Mouse (Mus musculus) left cerebral cortex, adult 2 months (tissue): ENCODE data around the gene Gm7073. TPM values are rescaled to one million over a fixed set of nuclear protein-coding genes. Genes with fewer than 3 reads are reported as not detected.

Experiments
- DNase-seq, 2 experiments: peaks; one replicate each; pipeline ENCODE4 v3.0.0; 2021 to 2022; ENCODE audit warnings: low spot score in 2 of 2, mixed read lengths in 1 of 2; ENCODE audit errors: extremely low spot score in 1 of 2
- H3K27ac ChIP-seq: fragments of 200-600 bp; 2 replicates; pipeline ENCODE4 v1.8.1; 2022
- H3K4me3 ChIP-seq: fragments of 200-600 bp; 2 replicates; pipeline ENCODE4 v1.8.1; 2022
- CTCF ChIP-seq: fragments of 200-600 bp; IDR thresholded peaks from 2 replicates; pipeline ENCODE4 v1.8.1; 2022; ENCODE audit warnings: antibody characterized with exemption, mild to moderate bottlenecking, moderate library complexity
- intact Hi-C: fragments of 180-260 bp; cut with DNase I; formaldehyde crosslinking; loops from one replicate; pipeline ENCODE4 v1.15.1; 2025
- microRNA-seq, 2 experiments: library from miRNA; unstranded; fragments of <30 nt; microRNA quantifications; one replicate each; pipeline ENCODE4 v1.2.0; 2021
- total RNA-seq, 2 experiments: library from RNA; stranded (reverse); gene quantifications; 2 replicates each; pipeline ENCODE4 v1.2.3; 2021

The Gm7073 gene
- total RNA-seq, 2 experiments from 2014 or later: not detected

GRCm38 (mm10) chrX:60495308-60495707 lies 43.7 kb downstream of the Gm7073 start:
- TF ChIP-seq CTCF: peak; percentile 33
- intact Hi-C loops: loop anchor here (2.0 kb wide), 1 partner anchor 547 kb away; no protein-coding TSS in a partner anchor
- DNase-seq: no peak

GRCm38 (mm10) chrX:60463786-60464185 lies 75.3 kb downstream of the Gm7073 start:
- intact Hi-C loops: loop anchor here (10.0 kb wide), 1 partner anchor 439 kb away; no protein-coding TSS in a partner anchor
- Histone ChIP-seq H3K27ac (no peak overlapping the region), H3K4me3 (no peak overlapping the region)
- TF ChIP-seq CTCF: peak; percentile 63
- DNase-seq: no peak

More at GRCm38 (mm10) chrX:60495308-60495707, 43.7 kb downstream of the Gm7073 start:
- Histone ChIP-seq H3K27ac (no peak overlapping the region), H3K4me3 (no peak overlapping the region)

GRCm38 (mm10) chrX:60414563-60415111 lies 124.4 kb downstream of the Gm7073 start:
- intact Hi-C loops: no loop called here
- Histone ChIP-seq H3K4me3 (no peak overlapping the region), H3K27ac (no peak overlapping the region)
- DNase-seq: no peak
- no peak for TF ChIP-seq CTCF

GRCm38 (mm10) chrX:60405681-60406080 lies 133.4 kb downstream of the Gm7073 start:
- no peak overlapping the region for H3K27ac ChIP-seq
- DNase-seq: no peak
- intact Hi-C loops: loop anchor here (10.0 kb wide), 2 partner anchors 261 to 1211 kb away; no protein-coding TSS in a partner anchor

GRCm38 (mm10) chrX:60404668-60405044 lies 134.4 kb downstream of the Gm7073 start:
- Histone ChIP-seq H3K4me3 (peak overlapping the region; percentile 69), H3K27ac (peak overlapping the region; percentile 84)
- DNase-seq: peak; percentile 77 to 84
- intact Hi-C loops: loop anchor here (5.0 to 10.0 kb wide), 5 partner anchors 157 to 1210 kb away; partner anchors contain the start of gene Fgf13
- peak; percentile 53 for TF ChIP-seq CTCF

More at GRCm38 (mm10) chrX:60405681-60406080, 133.4 kb downstream of the Gm7073 start:
- no peak overlapping the region for H3K4me3 ChIP-seq
- no peak for TF ChIP-seq CTCF

GRCm38 (mm10) chrX:60403764-60404667 lies 135.0 kb downstream of the Gm7073 start:
- H3K27ac ChIP-seq: peak overlapping the region; percentile 84
- TF ChIP-seq CTCF: no peak
- peak; percentile 38 to 49 for DNase-seq
- intact Hi-C loops: loop anchor here (5.0 to 10.0 kb wide), 5 partner anchors 157 to 1209 kb away; partner anchors contain the start of gene Fgf13
- H3K4me3 ChIP-seq: peak overlapping the region; percentile 69

GRCm38 (mm10) chrX:60403062-60403763 lies 135.8 kb downstream of the Gm7073 start:
- TF ChIP-seq CTCF: no peak
- Histone ChIP-seq H3K27ac (peak overlapping the region; percentile 50), H3K4me3 (peak overlapping the region; percentile 68)
- intact Hi-C loops: loop anchor here (5.0 to 10.0 kb wide), 5 partner anchors 156 to 1208 kb away; partner anchors contain the start of gene Fgf13
- DNase-seq: no peak

- DNase-seq: no peak
- TF ChIP-seq CTCF: no peak
- intact Hi-C loops: no loop called here
- Histone ChIP-seq H3K27ac (no peak overlapping the region), H3K4me3 (no peak overlapping the region)
Observed at GRCm38 (mm10) chrX:60394292-60394691, 144.8 kb downstream of the Gm7073 start.

- intact Hi-C loops: no loop called here
- no peak for DNase-seq
- Histone ChIP-seq H3K27ac (no peak overlapping the region), H3K4me3 (no peak overlapping the region)
- TF ChIP-seq CTCF: no peak
Observed at GRCm38 (mm10) chrX:60386852-60387251, 152.2 kb downstream of the Gm7073 start.

Small RNA genes within 50 kb of the gene (microRNA-seq; reads per million reads assigned to microRNA genes)
- 157 to 259 reads per million in 2 experiments for gene Mir505

Other genes with a start within 250 kb of the Gm7073 start
- 1 to 10 TPM; 8.2 to 8.9 TPM for gene Atp11c, start 53.4 kb upstream of the Gm7073 start, total RNA-seq